ENCODE assay signal across 22 mouse cellular contexts in genomic region chr3:66537913-66538312, GRCm38 (mm10).
DNase-seq lines count a peak whose midpoint lies in the region; ATAC-seq lines count a peak whose summit lies in the region.
"Had no signal": no experiment of that assay in that cellular context is flagged by ENCODE, and none has a peak within 500 bp of the region (broad histone marks: within the 10 kb centered on the region; RNA-seq: fewer than 3 reads in every experiment).

No protein-coding gene starts in this region.

- no peaks in the 10 kb centered on the region for H3K9me3 ChIP-seq in forebrain, embryonic 11.5 days (ENCODE audit: control insufficient read depth, low read length)
- H3K9me3 ChIP-seq in forebrain, embryonic 15.5 days, result peaks cover 4% of the 10 kb centered on the region; the same call in 1 of the 2 replicates
- H3K9me3 ChIP-seq in neural tube, embryonic 12.5 days, result no peaks in the 10 kb centered on the region
- no peaks in the 10 kb centered on the region for H3K9me3 ChIP-seq in neural tube, embryonic 13.5 days
- H3K9me3 ChIP-seq in heart, embryonic 10.5 days, result no peaks in the 10 kb centered on the region
- H3K9me3 ChIP-seq: liver, embryonic 13.5 days; lung, embryonic 15.5 days had no signal

- ATAC-seq in forebrain, embryonic 11.5 days (replicated peaks; ENCODE audit: low FRiP score), result 0 out of 2 replicates have a peak, but pooled peaks have one; percentile 31
- no peak for ATAC-seq in forebrain, embryonic 15.5 days (replicated peaks)
- 0 out of 2 replicates have a peak, but pooled peaks have one; percentile 55 for ATAC-seq in neural tube, embryonic 12.5 days (ENCODE audit: low FRiP score, low read depth)
- 0 out of 2 replicates have a peak, but pooled peaks have one; percentile 21 for ATAC-seq in neural tube, embryonic 13.5 days (ENCODE audit: low read depth)
- ATAC-seq: inflammation-experienced regulatory T-cells, adult 6 months had no signal

- no peak overlapping the region for H3K27ac ChIP-seq in forebrain, embryonic 11.5 days (ENCODE audit: low read depth, low read length)
- H3K27ac ChIP-seq in forebrain, embryonic 15.5 days (replicated peaks), result no peak overlapping the region
- H3K27ac ChIP-seq in neural tube, embryonic 12.5 days, result no peak overlapping the region
- H3K27ac ChIP-seq in neural tube, embryonic 13.5 days (replicated peaks), result peak overlapping the region; percentile 63
- H3K27ac ChIP-seq in heart, embryonic 10.5 days, result no peak overlapping the region
- H3K27ac ChIP-seq: embryonic facial prominence, embryonic 13.5 days; left cerebral cortex, adult 2 months; liver, embryonic 13.5 days; lung, embryonic 15.5 days; macrophage had no signal

- no peak overlapping the region for H3K9ac ChIP-seq in forebrain, embryonic 11.5 days (ENCODE audit: low read length)
- no peak overlapping the region for H3K9ac ChIP-seq in forebrain, embryonic 15.5 days (replicated peaks)
- H3K9ac ChIP-seq in neural tube, embryonic 12.5 days, result no peak overlapping the region
- H3K9ac ChIP-seq in neural tube, embryonic 13.5 days, result no peak overlapping the region
- H3K9ac ChIP-seq: embryonic facial prominence, embryonic 13.5 days; heart, embryonic 12.5 days; liver, embryonic 13.5 days; lung, embryonic 15.5 days had no signal

- no peak overlapping the region for H3K4me2 ChIP-seq in forebrain, embryonic 11.5 days (ENCODE audit: low read depth, low read length, severe bottlenecking)
- no peak overlapping the region for H3K4me2 ChIP-seq in forebrain, embryonic 15.5 days (replicated peaks)
- no peak overlapping the region for H3K4me2 ChIP-seq in neural tube, embryonic 12.5 days (replicated peaks)
- no peak overlapping the region for H3K4me2 ChIP-seq in neural tube, embryonic 13.5 days
- H3K4me2 ChIP-seq: embryonic facial prominence, embryonic 13.5 days; heart, embryonic 12.5 days; liver, embryonic 13.5 days; lung, embryonic 15.5 days had no signal

- no peaks in the 10 kb centered on the region for H3K36me3 ChIP-seq in forebrain, embryonic 11.5 days (ENCODE audit: control insufficient read depth, insufficient read depth, low read length)
- no peaks in the 10 kb centered on the region for H3K36me3 ChIP-seq in forebrain, embryonic 15.5 days
- no peaks in the 10 kb centered on the region for H3K36me3 ChIP-seq in neural tube, embryonic 12.5 days
- no peaks in the 10 kb centered on the region for H3K36me3 ChIP-seq in neural tube, embryonic 13.5 days
- H3K36me3 ChIP-seq in heart, embryonic 10.5 days, result no peaks in the 10 kb centered on the region
- H3K36me3 ChIP-seq: embryonic facial prominence, embryonic 13.5 days; heart, embryonic 12.5 days; liver, embryonic 13.5 days; lung, embryonic 15.5 days had no signal

- DNase-seq in forebrain, embryonic 11.5 days (ENCODE audit: low spot score), result no peak
- no peak for DNase-seq in neural tube, embryonic 10.5 days (ENCODE audit: extremely low spot score, low spot score)
- no peak for DNase-seq in lung, adult 18-20 months
- no peak for DNase-seq in T-cell, adult 2 months (ENCODE audit: low spot score)
- DNase-seq in heart, embryonic 10.5 days (ENCODE audit: low spot score), result no peak
- DNase-seq: adrenal gland, adult 8-10 months; cerebellum, adult 9-11 months; heart, postnatal 14 days; kidney, postnatal 4 days; layer of hippocampus, adult 9-11 months; liver, embryonic 13.5 days; right cerebral cortex, postnatal 4 days; thymus, adult 2 months had no signal

- 72% methylated on average over 7 of the region's 7 CpGs for WGBS in forebrain, embryonic 11.5 days
- 65% methylated on average over 7 of the region's 7 CpGs for WGBS in forebrain, embryonic 15.5 days
- WGBS in neural tube, embryonic 12.5 days, result 71% methylated on average over 7 of the region's 7 CpGs
- 57% methylated on average over 7 of the region's 7 CpGs for WGBS in neural tube, embryonic 13.5 days
- 79% methylated on average over 7 of the region's 7 CpGs for WGBS in heart, embryonic 10.5 days

- H3K4me1 ChIP-seq in forebrain, embryonic 11.5 days (replicated peaks; ENCODE audit: control insufficient read depth, insufficient read depth, low read length), result peaks cover 6% of the 10 kb centered on the region; the same call in 1 of the 2 replicates
- peaks cover 19% of the 10 kb centered on the region for H3K4me1 ChIP-seq in forebrain, embryonic 15.5 days
- no peaks in the 10 kb centered on the region for H3K4me1 ChIP-seq in neural tube, embryonic 12.5 days
- H3K4me1 ChIP-seq in neural tube, embryonic 13.5 days (replicated peaks), result peaks cover 33% of the 10 kb centered on the region
- no peaks in the 10 kb centered on the region for H3K4me1 ChIP-seq in heart, embryonic 10.5 days
- H3K4me1 ChIP-seq: heart, embryonic 12.5 days; liver, embryonic 13.5 days had no signal

- H3K27me3 ChIP-seq in forebrain, embryonic 11.5 days (ENCODE audit: control insufficient read depth, insufficient read depth, low read length), result no peaks in the 10 kb centered on the region
- peaks cover 3% of the 10 kb centered on the region; the same call in 1 of the 2 replicates for H3K27me3 ChIP-seq in forebrain, embryonic 15.5 days
- no peaks in the 10 kb centered on the region for H3K27me3 ChIP-seq in neural tube, embryonic 12.5 days (replicated peaks)
- H3K27me3 ChIP-seq in neural tube, embryonic 13.5 days, result no peaks in the 10 kb centered on the region
- no peaks in the 10 kb centered on the region for H3K27me3 ChIP-seq in heart, embryonic 10.5 days (ENCODE audit: insufficient read depth, poor library complexity, severe bottlenecking)
- H3K27me3 ChIP-seq: embryonic facial prominence, embryonic 13.5 days; heart, embryonic 12.5 days; liver, embryonic 13.5 days; lung, embryonic 15.5 days had no signal

- no peak overlapping the region for H3K4me3 ChIP-seq in forebrain, embryonic 11.5 days (ENCODE audit: low read depth, low read length)
- H3K4me3 ChIP-seq in forebrain, embryonic 15.5 days, result no peak overlapping the region
- no peak overlapping the region for H3K4me3 ChIP-seq in neural tube, embryonic 12.5 days
- no peak overlapping the region for H3K4me3 ChIP-seq in neural tube, embryonic 13.5 days
- H3K4me3 ChIP-seq in heart, embryonic 10.5 days, result no peak overlapping the region
- H3K4me3 ChIP-seq: embryonic facial prominence, embryonic 13.5 days; heart, embryonic 12.5 days; left cerebral cortex, adult 2 months; liver, embryonic 13.5 days; lung, embryonic 15.5 days had no signal
